Mouse (Mus musculus) central nervous system, embryonic 18 days (tissue): ENCODE results near the gene Eif3m. TPM values are rescaled to one million over a fixed set of nuclear protein-coding genes. Genes with fewer than 3 reads are reported as not detected.

Source experiments
- polyA plus RNA-seq: library from polyadenylated mRNA; depleted of rRNA; stranded (reverse); fragments of >200 nt; gene quantifications from 2 replicates; pipeline ENCODE4 v1.2.3, GENCODE M21; 2012; rRNA removed

Gene Eif3m
- 119 and 128 TPM in 2 replicates for polyA plus RNA-seq

GRCm38 (mm10) chr2:105016967-105017287, at the start of gene Eif3m:
Gene Eif3m, minus strand, starts transcription at chr2:105017080.

Other genes starting within 250 kb of the Eif3m start
- gene Qser1, start 200.3 kb downstream of the Eif3m start, polyA plus RNA-seq = 13.9 and 15.4 TPM in 2 replicates
- 0.33 and 0.63 TPM in 2 replicates for gene Prrg4, start 167.2 kb downstream of the Eif3m start, polyA plus RNA-seq
- gene Ccdc73, start 149.3 kb downstream of the Eif3m start, polyA plus RNA-seq = 4.9 TPM in 2 replicates
- gene Gm11060, start 74.9 kb upstream of the Eif3m start, polyA plus RNA-seq = not detected in 2 replicates
- gene Wt1, start 109.4 kb upstream of the Eif3m start, polyA plus RNA-seq = 0.12 and 0.70 TPM in 2 replicates
- 0.03 TPM in 1 of 2 replicates, not detected in the other for gene Them7, start 207.2 kb upstream of the Eif3m start, polyA plus RNA-seq